Mouse (Mus musculus) adrenal gland, adult 8-10 months (tissue): ENCODE results near the gene Ankrd45. TPM values are rescaled to one million over a fixed set of nuclear protein-coding genes. Genes with fewer than 3 reads are reported as not detected.
A peak's percentile ranks its signal among the peaks of the same experiment; 100 is the strongest.
"Not testable (repeated sequence)": the region's sequence is repeated elsewhere in the genome, so short reads cannot be mapped to it uniquely, and the experiment has no call there.

Experiments
- DNase-seq: peaks from one replicate; pipeline ENCODE4 v3.0.0; 2022
- total RNA-seq, 4 experiments: library from RNA; stranded (reverse); gene quantifications; 2 replicates each; pipeline ENCODE4 v1.2.4; 2022

The Ankrd45 gene
- total RNA-seq = 10 to 100 TPM in 2 of 4 experiments, 1 to 10 TPM in 2; 7.6 to 13.6 (median 10.3) TPM

DNA sequence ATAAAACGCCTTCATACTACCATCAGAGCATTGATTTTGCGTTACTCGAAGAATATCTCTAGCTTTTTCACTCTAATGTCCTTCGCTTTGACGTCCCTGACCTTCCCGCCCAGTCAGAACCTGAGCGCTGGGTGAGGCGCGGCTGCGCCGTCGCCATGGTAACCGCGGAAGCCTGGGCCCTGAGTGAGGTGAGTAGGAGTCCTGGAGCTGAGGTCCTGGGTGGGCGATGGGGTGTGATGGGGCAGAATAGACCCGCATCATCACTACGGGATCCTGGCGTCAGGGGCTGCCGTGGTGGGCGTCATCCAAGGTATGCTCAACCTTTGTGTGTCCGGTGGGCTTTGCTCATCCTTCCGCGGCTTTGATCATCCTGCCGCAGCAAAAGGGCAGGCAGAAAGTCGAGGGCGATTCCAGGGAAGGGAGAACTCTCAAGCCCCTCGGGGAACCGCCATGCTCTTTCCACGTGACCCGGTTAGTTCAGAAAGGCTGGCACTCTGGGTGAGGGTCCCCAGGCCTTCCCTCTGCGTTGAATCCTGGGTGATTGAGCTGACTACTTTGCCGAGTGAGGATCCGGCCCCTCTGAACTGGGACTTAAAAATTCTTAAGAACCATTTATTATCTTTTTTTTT lies at the start of gene Ankrd45:
Ankrd45 (plus strand) TSS at position 161 of the 629 bp plus-strand sequence.
- peak; percentile 63 for DNase-seq

DNA sequence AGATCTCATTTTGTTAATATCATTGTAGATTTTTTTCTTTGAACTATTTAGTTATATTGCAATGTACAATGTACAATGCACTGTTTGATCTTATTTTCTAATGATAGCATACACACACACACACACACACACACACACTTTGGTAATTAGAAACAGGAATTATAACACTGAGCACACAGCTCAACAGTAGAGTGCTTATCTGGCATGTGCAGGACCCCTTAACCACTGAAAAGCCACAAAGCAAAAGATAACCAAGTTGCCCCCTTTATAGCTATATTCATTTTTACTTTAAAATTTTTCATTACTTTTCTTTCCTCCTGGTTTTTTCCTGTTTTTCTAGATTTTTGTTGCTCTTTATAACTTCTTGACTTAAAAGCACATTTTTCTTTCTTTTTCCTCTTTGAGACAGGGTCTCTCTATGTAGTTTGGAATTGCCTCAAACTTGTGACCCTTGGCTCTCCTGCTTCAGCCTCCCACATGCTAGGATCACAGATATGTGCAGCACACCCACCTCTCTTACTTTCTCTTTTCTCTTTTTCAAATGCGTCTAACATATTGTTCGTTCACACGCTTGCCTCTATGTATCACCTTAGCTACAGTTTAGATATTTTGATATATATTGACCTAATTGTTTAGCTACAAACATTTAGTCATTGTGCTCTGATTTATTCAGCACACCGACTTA lies 42.6 kb upstream of the Ankrd45 start:
- DNase-seq = no peak

DNA sequence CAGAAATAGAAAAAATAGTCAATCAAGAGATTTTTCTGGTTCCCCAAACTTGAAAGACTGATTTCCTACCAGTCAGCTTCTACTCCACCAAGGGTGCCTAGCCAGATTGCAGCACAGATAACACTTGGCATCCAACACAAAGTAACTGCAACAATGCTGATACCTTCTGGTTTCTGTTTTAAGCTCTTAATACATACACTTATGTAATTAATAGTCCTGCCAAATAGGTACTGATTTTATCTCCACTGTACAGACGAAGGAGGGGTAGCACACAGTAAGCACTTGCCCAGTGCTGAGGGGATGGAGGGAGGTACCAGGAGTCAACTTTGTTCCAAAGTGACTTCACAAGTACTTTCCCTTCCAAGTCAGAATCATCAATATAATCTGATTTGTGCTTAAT lies 38.6 kb upstream of the Ankrd45 start:
- no peak for DNase-seq

DNA sequence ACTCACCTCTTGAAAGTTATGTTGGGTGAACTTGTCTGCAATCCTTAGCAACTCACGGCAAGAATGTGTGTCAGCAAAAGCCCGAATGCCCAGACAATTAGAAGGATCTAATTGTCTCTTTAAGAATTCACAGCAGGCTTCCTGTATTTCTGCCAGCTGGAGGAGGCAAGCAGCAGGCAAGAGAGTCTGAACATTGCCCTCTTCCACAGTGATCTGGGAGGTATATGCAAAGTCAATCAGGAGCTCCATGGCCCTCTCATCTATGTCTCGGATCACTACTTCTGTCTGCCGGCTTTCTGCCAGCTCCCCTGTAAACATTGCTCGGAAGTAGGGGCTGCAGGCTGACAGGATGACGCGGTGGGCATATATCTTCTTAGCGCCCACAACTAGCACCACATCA lies 33.3 kb upstream of the Ankrd45 start:
- no peak for DNase-seq

DNA sequence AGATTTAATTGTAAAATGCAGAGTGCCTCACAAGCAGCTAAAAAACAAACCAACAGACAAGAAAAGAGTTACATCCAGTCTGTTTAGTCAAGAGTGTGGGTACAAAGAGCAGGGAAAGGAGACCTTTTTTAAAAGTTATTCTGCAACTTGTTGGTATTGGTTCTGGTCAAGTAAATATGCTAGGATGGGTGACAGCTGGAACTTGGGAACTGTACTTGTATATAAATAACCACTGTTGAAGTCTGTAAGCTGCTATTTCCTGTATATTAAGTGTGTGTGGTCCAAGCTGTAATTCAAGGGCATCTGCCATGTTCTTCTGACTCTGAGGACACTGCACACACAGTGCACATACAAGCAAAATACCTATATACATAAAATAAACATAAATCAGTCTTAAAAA lies 27.9 kb upstream of the Ankrd45 start:
- no peak for DNase-seq

DNA sequence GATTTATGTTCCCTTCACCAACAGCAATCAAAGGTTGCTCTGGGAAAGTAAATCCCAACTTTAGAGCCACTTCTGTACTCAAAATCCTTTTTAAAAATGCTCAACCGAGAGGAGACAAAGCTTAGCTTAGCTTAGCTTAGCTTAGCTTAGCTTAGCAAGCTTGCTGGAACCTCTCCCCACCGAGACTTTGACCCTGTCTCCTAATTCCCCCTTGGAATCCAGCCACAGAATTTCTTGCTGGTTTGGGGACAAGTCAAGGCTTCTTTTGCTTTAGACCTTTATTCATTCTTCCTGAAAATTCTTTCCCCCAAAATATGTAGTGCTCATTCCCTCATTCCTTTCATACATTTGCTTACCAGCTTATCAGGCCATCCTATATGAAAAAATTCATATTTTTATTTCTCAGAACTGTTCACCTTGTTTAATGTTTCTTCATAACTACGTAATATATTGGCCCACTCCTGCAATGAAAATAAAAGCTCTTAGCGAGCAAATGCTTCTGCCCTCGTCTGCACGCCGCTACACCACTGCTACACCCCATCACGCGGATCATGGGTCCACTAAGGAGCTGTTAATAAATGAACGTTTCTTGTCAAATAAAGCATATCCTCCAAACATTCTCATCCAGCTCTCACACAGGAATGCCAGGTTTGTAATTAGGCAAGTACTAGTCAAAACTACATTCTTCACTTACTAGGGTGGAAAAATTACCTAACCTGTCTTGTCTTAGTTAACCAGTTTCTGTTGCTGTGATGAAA lies 19.7 kb upstream of the Ankrd45 start:
- no peak for DNase-seq

DNA sequence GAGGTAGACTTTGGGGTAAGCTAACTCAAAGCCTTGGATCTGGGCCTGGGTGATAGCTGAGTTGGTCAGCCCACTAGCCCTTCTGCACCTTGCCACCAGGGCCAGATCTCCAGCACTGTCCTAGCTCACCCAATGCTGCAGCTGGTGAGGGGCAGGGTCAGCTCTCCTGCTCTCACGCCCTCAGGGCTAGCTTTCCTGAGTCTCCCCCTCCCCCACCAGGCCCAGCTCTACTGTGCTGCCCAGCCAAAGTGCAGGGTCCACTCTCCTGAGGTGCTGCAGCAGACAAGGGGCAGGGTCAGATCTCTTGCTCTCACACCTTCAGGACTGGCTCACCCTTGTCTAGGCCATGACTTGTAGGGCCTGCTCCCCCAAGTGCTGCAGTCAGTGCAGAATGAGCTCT lies 16.0 kb upstream of the Ankrd45 start:
- DNase-seq = no peak

DNA sequence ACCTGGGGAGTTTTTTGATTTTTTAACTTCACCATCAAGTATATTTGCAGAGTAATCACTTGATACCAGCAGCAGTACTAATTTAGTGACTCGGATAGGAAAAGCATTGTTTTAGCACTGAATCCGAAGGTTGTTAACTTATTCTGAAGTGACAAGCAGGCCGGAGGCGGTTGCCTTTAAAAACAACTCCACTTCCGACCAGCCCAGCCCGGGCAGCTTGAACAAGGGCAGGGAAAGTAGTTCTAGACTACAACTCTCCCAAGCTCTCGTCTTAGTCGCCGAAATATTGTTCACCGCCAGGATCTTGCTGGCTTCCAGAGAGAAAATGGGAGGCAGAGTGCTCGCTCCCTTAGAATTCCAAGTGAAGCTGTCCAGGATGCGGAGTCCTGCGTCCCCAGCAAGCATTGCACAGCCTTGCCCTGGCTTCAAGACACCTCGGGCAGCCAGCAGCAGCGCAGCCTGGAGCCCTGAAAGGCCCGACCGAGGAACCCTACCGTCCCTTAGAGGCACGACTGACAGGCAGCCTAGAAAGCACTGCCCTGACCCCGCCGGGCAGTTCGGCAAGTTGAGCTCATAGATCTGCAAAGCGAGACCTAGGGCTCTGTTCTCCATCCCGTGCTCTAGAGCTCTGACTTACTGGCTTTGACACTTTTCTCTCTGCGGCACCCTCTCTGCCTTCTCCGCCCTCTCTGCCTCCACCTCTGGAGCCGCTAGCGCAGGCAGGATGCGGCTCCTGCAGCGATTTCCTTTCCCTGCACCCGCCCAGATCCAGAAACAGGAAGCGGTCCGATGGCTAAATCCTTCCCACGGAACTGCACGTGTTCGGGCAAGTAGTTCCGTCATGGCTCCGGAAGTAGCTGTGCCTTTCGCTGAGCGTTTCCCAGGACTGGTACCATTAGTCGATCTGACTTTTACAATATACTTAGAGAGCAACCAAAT lies 11.5 kb upstream of the Ankrd45 start, which contains the start of gene Klhl20:
Klhl20 (minus strand) TSS at position 786 of the 939 bp plus-strand sequence.
- peak; percentile 87 for DNase-seq

DNA sequence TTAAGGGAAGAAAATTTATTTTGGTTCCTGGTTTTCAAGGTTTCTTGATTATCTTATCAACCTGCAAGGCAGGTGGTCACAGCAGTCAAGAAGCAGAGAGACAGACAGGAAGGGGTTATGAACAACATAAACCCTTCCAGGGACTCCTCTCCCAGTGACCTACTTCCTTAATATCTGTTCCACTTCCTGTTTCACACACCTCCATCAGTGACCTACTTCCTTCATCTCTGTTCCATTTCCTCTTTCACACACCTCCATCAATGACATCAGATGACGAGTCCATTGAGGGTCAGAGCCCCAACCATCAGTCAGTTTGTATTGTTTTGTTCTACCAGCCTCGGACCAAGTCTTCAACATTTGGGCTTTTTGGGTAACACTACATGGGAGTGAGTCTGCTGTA lies 3.0 kb upstream of the Ankrd45 start:
- no peak for DNase-seq

DNA sequence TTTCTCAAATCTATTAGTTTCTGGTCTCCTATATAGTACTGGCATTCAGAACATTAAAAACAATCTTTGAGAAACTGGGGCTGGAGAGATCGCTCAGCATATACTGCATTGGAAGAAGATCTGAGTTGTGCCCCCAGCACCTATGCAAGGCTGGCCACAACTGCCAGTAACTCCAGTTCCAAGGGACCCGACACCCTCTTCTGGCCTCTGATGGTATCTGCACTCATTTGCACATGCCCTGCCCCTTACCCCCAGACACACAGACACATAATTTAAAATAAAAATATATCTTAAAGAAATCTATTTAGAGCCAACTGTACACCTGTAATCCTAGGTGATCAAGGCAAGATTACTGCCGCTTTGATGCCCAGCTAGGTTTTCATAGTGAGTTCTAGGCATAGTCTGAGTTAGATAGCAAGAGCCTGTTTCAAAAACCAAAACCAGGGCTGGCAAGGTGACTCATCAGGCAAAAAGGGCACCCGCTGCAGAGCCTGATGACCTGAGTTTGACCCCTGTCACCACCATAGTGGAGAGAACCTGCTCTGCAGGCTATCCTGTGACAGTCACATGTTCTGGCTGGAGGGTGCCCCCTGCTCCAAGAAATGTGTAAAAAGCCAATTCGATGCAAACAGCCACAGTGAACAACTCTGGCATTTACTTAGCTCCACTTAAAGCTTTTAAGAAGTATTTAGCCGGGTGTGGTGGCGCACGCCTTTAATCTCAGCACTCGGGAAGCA lies 2.3 kb upstream of the Ankrd45 start:
- no peak for DNase-seq

DNA sequence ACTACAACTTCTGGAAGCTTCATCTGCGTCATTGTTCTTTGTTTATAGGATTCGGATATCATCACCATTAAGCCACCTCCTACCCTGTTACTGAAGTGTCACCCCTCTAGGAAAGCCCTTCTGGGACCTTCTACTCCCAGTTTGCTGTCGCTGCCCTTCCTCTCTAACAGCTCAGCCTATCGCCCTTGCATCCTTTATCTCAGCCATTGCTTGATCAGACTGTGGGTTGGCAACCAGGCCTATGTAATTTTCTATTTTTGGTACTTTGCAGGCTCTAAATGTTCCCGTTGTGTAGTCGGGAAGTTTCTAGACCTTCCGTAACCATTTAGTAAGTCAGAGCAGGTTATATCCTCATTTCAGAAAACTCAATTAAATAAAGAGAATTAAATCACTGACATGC lies 725 bp downstream of the Ankrd45 start:
- no peak for DNase-seq

DNA sequence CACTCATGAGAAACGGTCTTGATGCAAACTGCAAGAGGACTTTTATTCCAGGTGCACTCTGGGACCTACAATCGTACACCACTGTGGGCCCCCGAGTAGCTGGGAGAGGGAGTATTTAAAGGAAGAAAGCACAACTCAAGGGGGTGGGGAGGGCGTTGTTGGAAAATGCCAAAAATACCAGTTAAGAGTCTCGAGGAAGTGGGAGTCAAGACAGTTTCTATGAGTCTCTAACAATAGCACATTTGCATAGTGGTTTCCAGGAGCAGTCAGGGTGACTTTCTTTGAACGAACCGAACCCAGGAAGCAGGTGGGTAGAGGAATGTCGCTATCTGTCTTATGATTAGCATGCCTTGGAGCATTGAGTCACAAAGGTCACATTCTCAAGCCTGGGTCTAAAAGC lies 3.1 kb downstream of the Ankrd45 start:
- not testable (repeated sequence) for DNase-seq

DNA sequence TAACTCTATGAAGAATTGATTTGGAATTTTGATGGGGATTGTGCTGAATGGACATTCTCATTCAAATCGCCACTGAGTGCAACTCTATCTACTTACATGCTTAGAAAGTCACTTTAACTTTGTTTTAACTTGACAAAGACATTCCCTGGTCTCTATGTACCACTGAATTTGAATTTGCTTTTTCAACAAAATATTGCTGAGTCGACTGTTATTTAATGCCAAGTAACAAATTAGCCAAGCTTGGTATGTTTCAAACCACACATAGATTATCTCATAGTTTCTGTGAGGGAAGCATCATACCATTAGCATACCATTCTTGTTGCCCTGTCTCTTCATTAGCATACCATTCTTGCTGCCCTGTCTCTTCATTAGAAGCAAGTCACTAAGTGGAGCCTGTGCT lies 5.4 kb downstream of the Ankrd45 start:
- DNase-seq = no peak

DNA sequence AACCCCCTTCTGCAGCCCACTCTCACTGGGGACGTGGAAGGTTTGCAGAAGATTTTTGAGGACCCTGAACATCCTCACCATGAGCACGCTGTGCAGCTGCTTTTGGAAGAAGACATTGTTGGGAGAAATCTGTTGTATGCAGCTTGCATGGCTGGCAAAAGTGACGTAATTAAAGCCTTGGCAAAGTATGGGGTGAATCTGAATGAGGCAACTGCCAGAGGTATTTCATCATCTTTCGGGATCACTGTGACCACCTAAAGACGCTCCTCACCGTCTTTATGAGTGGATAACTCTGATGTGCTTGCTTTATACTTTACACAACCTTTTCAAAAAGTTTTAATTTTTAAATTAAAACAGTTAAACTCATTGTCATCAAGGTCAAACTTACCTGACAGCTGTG lies 8.6 kb downstream of the Ankrd45 start:
- no peak for DNase-seq

DNA sequence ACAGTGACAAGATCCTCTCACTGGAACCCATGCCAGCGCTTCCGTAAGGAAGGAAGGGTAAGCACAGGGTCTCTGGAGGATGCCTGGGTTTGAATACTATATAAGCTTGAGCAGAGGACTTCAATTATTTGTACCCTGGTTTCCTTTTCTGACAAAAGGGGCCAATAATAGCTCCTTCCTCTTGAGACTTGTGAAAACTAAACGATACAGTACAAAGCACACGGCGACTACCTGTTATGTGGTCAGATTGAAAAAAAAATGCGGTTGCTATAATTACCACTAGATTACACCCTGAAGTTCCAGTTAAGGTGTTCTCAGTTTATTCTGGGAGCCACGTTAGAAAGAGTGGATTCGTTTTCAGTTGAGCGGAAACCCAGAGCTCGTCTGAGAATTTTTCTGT lies 14.1 kb downstream of the Ankrd45 start:
- no peak for DNase-seq

DNA sequence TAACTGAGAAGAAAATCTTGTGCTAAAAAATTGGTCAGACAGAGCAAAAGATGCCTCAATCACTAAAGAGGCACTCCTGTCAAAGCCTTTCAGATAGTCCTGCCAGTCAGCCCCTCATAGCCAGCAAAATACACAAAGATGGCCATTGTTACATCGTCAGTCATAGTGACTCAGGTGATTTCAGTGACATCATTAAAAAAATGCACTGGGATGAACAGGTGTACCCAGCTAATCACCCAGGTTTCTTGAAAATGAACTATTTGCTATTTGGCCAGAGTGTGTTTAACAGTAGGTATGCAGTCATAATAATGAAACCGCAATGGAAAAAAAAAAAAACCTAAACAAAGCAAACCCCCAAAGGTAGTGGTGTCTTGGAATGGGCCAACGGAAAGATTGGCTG lies 16.7 kb downstream of the Ankrd45 start, which contains the start of gene Tex50:
Tex50 (minus strand) TSS at position 101 of the 400 bp plus-strand sequence.
- no peak for DNase-seq

DNA sequence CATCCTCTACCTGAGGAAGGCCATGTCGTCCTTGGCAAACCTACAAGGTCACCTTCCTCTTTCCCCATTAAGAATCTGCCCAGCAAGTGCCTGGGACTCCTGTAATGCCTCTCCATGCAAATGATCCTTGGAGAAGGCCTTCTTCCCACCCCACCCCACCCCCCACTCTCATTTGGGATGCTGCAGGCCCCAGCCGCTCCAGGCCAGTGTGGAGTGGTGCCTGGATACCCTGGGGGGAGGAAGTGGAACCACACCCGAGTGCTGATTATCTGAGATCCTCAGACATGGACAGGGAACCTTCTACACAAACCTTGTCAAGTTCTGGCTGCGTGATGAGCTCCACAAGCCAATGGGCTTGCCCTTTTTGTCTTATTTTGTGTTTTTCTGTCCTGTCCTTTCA lies 17.8 kb downstream of the Ankrd45 start:
- no peak for DNase-seq

DNA sequence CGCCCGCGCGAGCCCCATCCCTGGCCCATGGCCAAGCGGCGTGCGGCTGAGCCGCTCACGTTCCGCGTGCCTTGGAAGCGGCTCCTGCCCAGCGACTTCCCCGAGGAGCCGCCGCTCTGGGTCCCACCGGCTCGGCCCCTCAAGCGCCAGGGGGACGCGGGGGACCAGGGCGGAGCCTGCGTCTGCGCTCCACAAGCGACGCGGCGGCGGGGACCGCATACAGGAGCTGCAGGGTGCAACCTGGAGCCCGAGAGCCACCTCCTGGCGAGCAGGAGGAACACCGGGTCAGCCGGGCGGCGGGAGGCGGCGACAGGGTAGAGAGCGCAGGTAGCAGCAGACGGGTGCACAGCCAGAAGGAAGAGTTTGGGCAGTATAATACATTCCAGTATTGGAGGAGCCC lies 28.2 kb downstream of the Ankrd45 start:
- peak; percentile 67 for DNase-seq

DNA sequence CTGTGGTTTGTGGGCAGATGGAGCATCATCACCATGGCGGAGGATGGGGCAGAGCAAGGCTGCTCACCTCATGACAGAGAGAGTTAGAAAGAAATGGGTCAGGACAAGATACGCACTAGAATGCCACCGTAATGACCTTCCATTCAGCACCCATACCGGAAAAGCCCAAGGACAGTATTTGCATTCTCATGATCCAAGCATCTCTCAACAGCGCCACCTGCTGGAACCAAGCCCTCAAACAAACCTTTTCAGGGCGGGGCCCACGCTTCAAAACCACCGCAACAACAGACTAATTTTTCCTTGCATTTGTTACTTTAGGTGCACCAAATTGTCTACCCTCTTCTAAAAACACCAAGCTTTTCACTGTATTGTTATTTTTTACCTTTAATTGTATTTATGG lies 38.2 kb downstream of the Ankrd45 start:
- DNase-seq = peak; percentile 10

DNA sequence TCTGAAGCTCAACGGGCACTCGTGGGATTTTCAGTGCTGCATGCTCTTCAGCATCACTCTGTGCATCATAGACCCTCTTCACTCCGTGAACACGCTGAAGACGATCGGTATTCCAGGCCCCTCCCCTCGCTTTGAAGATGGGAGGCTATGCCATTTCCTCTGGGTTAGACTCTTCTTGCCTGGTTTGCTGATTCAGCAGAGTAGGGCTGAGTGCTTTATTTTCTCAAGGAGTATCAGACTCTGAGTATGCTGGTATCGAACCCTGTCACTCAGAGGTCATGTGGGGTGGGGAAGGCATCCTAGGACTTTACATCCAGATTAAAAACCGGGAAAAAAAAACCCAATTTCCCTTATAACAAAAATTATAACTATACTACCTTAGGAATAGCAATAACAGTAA lies 39.9 kb downstream of the Ankrd45 start:
- no peak for DNase-seq

DNA sequence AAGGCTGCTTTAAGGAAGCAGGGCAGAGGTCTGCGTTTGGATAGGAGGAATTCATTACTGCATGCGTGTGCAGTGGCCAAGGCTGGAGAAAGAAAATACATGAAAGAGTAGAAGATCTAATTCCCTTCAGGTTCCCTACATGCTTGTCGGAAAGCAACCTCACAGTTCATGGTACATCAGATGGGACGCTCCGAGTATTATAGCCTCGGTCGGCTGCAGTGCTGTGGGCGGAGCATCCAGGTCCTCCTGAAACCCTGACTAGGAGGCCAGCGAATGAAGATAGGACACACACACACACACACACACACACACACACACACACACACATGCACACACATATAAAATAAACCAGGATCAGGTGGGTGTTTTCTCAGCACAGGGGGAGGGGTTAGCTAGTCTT lies 41.2 kb downstream of the Ankrd45 start:
- DNase-seq = no peak

DNA sequence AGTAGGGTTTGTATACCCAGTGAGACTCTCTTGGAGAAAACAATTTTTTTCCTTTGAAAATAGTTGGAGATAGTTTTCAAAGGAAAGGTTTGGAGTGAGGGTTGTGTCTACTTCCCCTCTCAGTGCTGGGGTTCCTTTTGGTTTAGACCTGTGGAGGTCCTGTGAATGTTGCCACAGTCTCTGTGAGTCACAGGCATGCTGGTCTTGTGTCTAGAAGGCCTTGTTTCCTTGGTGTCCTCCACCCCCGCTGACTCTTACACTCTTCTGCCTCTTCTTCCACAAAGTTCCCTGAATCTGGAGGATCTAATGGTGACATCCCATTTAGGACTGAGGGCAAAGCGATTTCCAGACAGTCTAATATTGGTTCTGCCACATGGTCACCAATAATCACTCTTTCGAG lies 42.9 kb downstream of the Ankrd45 start:
- DNase-seq = peak; percentile 55
